In genomic region chr11:46286803-46287202, GRCm38 (mm10) we compare ENCODE assay signal across 13 mouse cellular contexts. TPM values are rescaled to one million over a fixed set of nuclear protein-coding genes. Genes with fewer than 3 reads are reported as not detected.
DNase-seq lines count a peak whose midpoint lies in the region; ATAC-seq lines count a peak whose summit lies in the region.
"Had no signal": no experiment of that assay in that cellular context is flagged by ENCODE, and none has a peak within 500 bp of the region (broad histone marks: within the 10 kb centered on the region; RNA-seq: fewer than 3 reads in every experiment).

No protein-coding gene starts in this region.

- DNase-seq in heart, postnatal 36 days, result no peak
- peak; percentile 29 for DNase-seq in lung, postnatal 36 days
- no peak for DNase-seq in lung, postnatal 4 days
- no peak for DNase-seq in thymus, adult 18-20 months
- no peak for DNase-seq in embryo, embryonic 9.5 days (ENCODE audit: extremely low spot score)
- DNase-seq: liver, embryonic 13.5 days had no signal

- no peaks in the 10 kb centered on the region for H3K9me3 ChIP-seq in heart, embryonic 16.5 days (replicated peaks; ENCODE audit: control insufficient read depth, low read length)
- H3K9me3 ChIP-seq: liver, embryonic 13.5 days had no signal

- H3K36me3 ChIP-seq in heart, embryonic 16.5 days (ENCODE audit: control insufficient read depth, insufficient read depth), result no peaks in the 10 kb centered on the region
- H3K36me3 ChIP-seq: liver, embryonic 13.5 days had no signal

- no peak for ATAC-seq in heart, embryonic 16.5 days (replicated peaks; ENCODE audit: extremely low read depth, insufficient read depth, low FRiP score)
- peak; percentile 97 for ATAC-seq in granulocyte monocyte progenitor cell, adult 5-6 weeks (replicated peaks; ENCODE audit: poor library complexity, severe bottlenecking)
- peak; percentile 81 for ATAC-seq in neutrophil, adult 5-6 weeks (ENCODE audit: extremely low read depth, insufficient number of reproducible peaks, low FRiP score, poor library complexity, severe bottlenecking)
- ATAC-seq: CD4-positive, CD25-positive, alpha-beta regulatory T cell, adult 4 months; forebrain, embryonic 16.5 days; midbrain, embryonic 16.5 days had no signal

- H3K4me1 ChIP-seq in heart, embryonic 16.5 days (ENCODE audit: control insufficient read depth, insufficient read depth, low read length), result 0 out of 2 replicates have a peak, but pooled peaks cover 2% of the 10 kb centered on the region

- H3K4me2 ChIP-seq in heart, embryonic 16.5 days (ENCODE audit: low read depth, low read length), result no peak overlapping the region
- H3K4me2 ChIP-seq: liver, embryonic 13.5 days had no signal

- no peaks in the 10 kb centered on the region for H3K27me3 ChIP-seq in heart, embryonic 16.5 days (ENCODE audit: control insufficient read depth, insufficient read depth, low read length)
- H3K27me3 ChIP-seq: liver, embryonic 13.5 days had no signal

- WGBS in heart, embryonic 16.5 days, result 37% methylated on average over 6 of the region's 6 CpGs

- intact Hi-C loops in heart, postnatal 36 days (cut with DNase I), result no loop called here

- H3K4me3 ChIP-seq in heart, embryonic 16.5 days (ENCODE audit: low read length), result no peak overlapping the region
- H3K4me3 ChIP-seq: liver, embryonic 13.5 days had no signal

- H3K27ac ChIP-seq in heart, embryonic 16.5 days (ENCODE audit: low read length), result 0 out of 2 replicates have a peak overlapping the region, but pooled peaks have one; percentile 11
- H3K27ac ChIP-seq: liver, embryonic 13.5 days had no signal

- no peak overlapping the region for H3K9ac ChIP-seq in heart, embryonic 16.5 days (ENCODE audit: low read length)
- H3K9ac ChIP-seq: liver, embryonic 13.5 days had no signal

RNA-seq across cellular contexts. Expression of gene Cyfip2, which starts 25.9 kb away (rescaled TPM):
- 12.5 and 14.8 TPM in 2 replicates for polyA plus RNA-seq in heart, embryonic 16.5 days (2015; fragmentation: Nextera tagmentation; extraction: Ambion mirVana)
- 10 to 100 TPM; 61.9 to 65.1 TPM for total RNA-seq in heart, postnatal 36 days (2021)
- total RNA-seq in granulocyte monocyte progenitor cell, adult 5-6 weeks (2014; fragmentation: Nextera tagmentation), result 92.3 and 106 TPM in 2 replicates
- total RNA-seq in granulocyte monocyte progenitor cell, adult 5-6 weeks (2017), result 43.2 and 55.8 TPM in 2 replicates
- 113 and 121 TPM in 2 replicates for total RNA-seq in neutrophil, adult 5-6 weeks (2017)

RNA-seq across cellular contexts. Expression of gene Fndc9, which starts 51.5 kb away (rescaled TPM):
- polyA plus RNA-seq in heart, embryonic 16.5 days (2015; fragmentation: Nextera tagmentation; extraction: Ambion mirVana), result 0.08 TPM in 1 of 2 replicates, not detected in the other
- total RNA-seq in heart, postnatal 36 days (2021), result not detected
- total RNA-seq in granulocyte monocyte progenitor cell, adult 5-6 weeks (2014; fragmentation: Nextera tagmentation), result not detected in 2 replicates
- total RNA-seq in granulocyte monocyte progenitor cell, adult 5-6 weeks (2017), result not detected in 2 replicates
- 0.35 and 0.37 TPM in 2 replicates for total RNA-seq in neutrophil, adult 5-6 weeks (2017)
- polyA plus RNA-seq: small intestine, adult 2 months had no signal
